Mouse (Mus musculus) Patski (cell line): ENCODE results near the gene 9530068E07Rik. TPM values are rescaled to one million over a fixed set of nuclear protein-coding genes. Genes with fewer than 3 reads are reported as not detected.
A peak's percentile ranks its signal among the peaks of the same experiment; 100 is the strongest.

Experiments
- ATAC-seq: fragments of 100-300 bp; one replicate; pipeline ENCODE4 v1.8.0; 2021
- CTCF ChIA-PET: fragments of 350-600 bp; sonication (Branson Sonifier 250); formaldehyde crosslinking; loops from one replicate; lab custom pipeline; 2022; ENCODE audit warnings: inconsistent platforms; lab: Charles Lee
- POLR2A ChIA-PET: fragments of 350-600 bp; sonication (Branson Sonifier 250); formaldehyde crosslinking; loops from one replicate; lab custom pipeline; 2022; ENCODE audit warnings: antibody characterized with exemption, inconsistent platforms; lab: Charles Lee
- DNase-seq: peaks from one replicate; pipeline ENCODE4 v3.0.0-alpha.2; 2011; ENCODE audit warnings: low read depth, low spot score
- H3K27me3 ChIP-seq: fragments of 371-371 bp; one replicate; pipeline ENCODE4 v1.5.1; 2021
- CTCF ChIP-seq: fragments of 100-300 bp; IDR thresholded peaks from one replicate; pipeline ENCODE4 v1.5.1; 2021
- in situ Hi-C: fragments of 300-500 bp; cut with MboI; formaldehyde crosslinking; loops from 3 replicates; pipeline ENCODE4 v1.11.1; 2018; ENCODE audit warnings: low pct_unique_long_range_greater_than_20kb, mixed read lengths
- polyA plus RNA-seq: library from polyadenylated mRNA; unstranded; gene quantifications from one replicate; pipeline ENCODE4 v1.2.3, GENCODE M21; 2021

The 9530068E07Rik gene
- polyA plus RNA-seq, 1 experiment from 2014 or later, result 254 TPM

DNA sequence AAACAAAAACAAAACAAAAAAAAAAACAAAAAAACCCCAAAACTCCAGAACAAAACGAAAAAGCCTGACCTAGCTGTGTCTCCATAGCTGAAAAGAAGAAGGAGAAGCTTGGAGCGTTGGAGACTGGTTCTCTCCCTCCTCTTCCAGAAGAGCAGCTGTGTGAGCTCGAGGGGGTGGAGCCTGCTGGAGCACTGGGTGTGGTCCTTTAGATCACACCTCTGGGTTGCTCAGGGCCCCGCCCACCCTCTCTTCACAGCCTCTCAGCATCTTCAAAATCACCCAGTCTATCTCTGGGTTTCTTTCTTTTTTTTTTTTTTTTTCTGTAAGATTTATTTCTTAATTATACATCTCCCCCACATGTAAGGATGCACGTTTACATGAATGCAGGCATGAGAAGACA, 23.0 kb downstream of the 9530068E07Rik start:
- TF ChIP-seq CTCF, result no peak
- DNase-seq, result no peak
- in situ Hi-C loops, result no loop called here
- ChIA-PET POLR2A (interaction anchor here (0.7 kb wide), 1 partner anchor 1046 kb away, joined by 4 read pairs; no protein-coding TSS in a partner anchor), CTCF (no interaction called here)
- H3K27me3 ChIP-seq, result peaks cover 4% of the 10 kb centered on the region
- ATAC-seq, result no peak

DNA sequence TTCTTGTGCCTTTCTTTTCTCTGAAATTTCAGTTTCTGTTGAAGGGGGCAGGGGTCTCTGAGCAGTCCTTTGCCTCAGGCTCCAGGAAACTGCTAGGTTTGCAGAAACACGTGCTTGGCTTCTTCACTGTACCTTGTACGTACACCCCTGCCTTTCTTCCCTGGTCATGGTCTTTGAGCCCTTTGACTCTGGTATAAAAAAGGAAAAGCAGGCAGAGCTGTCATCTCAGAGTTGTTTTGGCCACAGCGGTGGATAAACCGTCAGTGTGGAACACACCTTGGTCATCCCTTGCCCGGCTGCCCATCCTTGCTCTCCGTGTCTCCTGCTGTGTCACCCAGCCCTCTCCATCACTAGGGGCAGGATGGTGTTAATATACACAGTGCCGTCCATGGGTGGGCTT, 23.6 kb downstream of the 9530068E07Rik start:
- ChIA-PET POLR2A (interaction anchor here (0.8 kb wide), 1 partner anchor 43 kb away, joined by 3 read pairs; no protein-coding TSS in a partner anchor), CTCF (no interaction called here)
- in situ Hi-C loops, result loop anchor here (5.0 kb wide), 2 partner anchors 612 to 837 kb away; no protein-coding TSS in a partner anchor
- no peak for ATAC-seq
- H3K27me3 ChIP-seq, result peaks cover 4% of the 10 kb centered on the region
- no peak for DNase-seq
- no peak for TF ChIP-seq CTCF

DNA sequence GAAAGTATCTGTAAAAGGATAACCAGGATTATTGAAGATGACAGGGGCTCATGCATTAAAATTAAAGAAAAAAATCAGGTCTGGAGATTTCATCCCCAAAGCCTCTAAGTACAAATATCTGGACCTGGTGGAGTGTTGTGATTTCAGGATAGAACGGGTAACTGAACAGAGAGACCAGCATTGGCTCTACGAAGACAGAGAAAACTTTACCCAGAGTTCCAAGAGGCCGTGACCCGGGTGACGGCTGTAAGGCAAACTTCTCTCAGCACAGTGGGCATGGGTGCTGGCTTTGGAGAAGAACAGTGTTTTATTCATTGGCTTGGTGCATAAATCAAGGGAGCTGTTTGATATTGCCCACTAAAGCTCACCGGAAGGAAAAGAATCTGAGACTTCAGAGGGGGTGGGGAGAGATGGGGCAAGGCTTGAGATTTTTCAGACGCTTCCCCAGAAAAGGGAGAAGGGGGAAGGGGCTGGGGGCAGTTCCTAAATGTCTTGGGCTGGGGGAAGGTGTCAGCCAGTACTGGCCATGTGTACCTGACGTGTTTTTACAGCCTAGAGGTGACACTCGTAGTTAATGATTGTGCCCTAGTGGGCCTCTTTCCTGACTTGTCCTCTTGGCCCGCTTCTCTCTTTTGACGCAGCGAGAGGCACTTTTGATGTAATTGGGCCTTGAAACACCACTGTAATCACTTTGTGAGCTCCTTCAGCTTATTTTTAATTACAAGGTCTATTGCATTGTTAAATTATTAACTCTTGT, 24.2 kb downstream of the 9530068E07Rik start:
- CTCF ChIA-PET, result interaction anchor here (0.8 to 2.1 kb wide), 7 partner anchors 14 to 834 kb away, joined by 3 to 9 read pairs (median 3); no protein-coding TSS in a partner anchor
- no peak for TF ChIP-seq CTCF
- in situ Hi-C loops, result loop anchor here (5.0 kb wide), 2 partner anchors 612 to 837 kb away; no protein-coding TSS in a partner anchor
- POLR2A ChIA-PET, result interaction anchor here (0.6 to 0.8 kb wide), 2 partner anchors 42 to 613 kb away, joined by 3 read pairs; no protein-coding TSS in a partner anchor
- ATAC-seq (no peak), DNase-seq (no peak)
- H3K27me3 ChIP-seq, result peaks cover 4% of the 10 kb centered on the region

DNA sequence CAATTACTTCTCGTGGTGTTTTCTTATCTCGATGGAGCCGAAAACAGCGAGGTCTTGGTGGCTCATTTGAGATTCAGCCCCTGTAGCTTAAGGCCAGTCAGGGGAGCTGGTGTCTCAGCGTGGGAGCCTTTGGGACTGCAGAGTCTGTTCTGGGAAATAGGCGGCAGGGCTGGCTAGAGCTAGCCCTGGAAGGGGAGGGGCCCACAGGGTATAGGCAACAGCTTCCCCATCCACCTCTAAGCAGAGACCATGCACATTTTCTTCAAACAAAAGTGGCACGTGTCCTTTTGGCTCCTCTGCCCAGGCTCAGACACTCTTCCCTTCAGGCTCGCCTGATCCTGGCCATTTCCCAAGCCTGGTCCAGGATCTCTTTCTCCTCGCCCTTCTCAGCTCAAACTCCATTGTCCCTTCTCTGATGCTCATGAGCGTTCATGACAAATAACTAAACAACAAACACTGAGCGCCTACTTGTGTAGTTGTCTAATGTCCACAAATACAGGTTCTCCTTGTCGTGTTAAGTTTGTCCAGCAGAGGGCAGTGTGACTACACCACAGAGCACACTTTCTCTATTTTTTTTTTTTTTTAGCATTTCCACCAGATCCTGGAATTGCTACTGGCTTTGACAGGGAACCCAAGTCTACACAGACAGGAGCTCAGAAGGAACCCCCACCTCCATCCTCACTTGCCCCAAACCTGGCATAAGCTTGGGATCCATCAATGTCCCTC, 25.0 kb downstream of the 9530068E07Rik start:
- CTCF ChIA-PET, result interaction anchor here (0.8 to 2.1 kb wide), 9 partner anchors 11 to 834 kb away, joined by 3 to 9 read pairs (median 3); no protein-coding TSS in a partner anchor
- TF ChIP-seq CTCF, result peak; percentile 69
- DNase-seq (no peak), ATAC-seq (no peak)
- in situ Hi-C loops, result loop anchor here (5.0 kb wide), 2 partner anchors 611 to 836 kb away; no protein-coding TSS in a partner anchor
- H3K27me3 ChIP-seq, result peaks cover 4% of the 10 kb centered on the region
- POLR2A ChIA-PET, result interaction anchor here (0.6 kb wide), 1 partner anchor 613 kb away, joined by 3 read pairs; no protein-coding TSS in a partner anchor

DNA sequence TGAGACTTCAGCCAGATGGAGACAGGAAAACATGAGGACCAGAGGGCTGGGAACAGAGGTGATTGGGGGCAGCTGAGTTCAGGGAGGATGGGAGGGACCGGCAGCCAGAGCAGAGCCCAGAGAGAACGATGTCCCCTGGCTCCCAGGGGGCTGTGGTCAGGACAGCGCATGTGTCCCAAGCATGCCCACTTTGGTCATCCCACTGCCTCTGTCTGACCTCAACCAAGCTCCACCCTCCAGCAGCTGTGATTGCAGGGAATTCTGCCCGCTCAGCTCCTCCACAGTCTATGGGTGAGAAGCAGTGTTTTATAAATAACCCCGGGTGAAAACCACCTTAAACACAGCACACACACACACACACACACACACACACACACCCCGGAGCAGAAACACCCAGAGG, 33.2 kb downstream of the 9530068E07Rik start:
- DNase-seq (no peak), ATAC-seq (no peak)
- CTCF ChIA-PET, result no interaction called here
- POLR2A ChIA-PET, result no interaction called here
- TF ChIP-seq CTCF, result no peak
- in situ Hi-C loops, result no loop called here
- H3K27me3 ChIP-seq, result no peaks in the 10 kb centered on the region

DNA sequence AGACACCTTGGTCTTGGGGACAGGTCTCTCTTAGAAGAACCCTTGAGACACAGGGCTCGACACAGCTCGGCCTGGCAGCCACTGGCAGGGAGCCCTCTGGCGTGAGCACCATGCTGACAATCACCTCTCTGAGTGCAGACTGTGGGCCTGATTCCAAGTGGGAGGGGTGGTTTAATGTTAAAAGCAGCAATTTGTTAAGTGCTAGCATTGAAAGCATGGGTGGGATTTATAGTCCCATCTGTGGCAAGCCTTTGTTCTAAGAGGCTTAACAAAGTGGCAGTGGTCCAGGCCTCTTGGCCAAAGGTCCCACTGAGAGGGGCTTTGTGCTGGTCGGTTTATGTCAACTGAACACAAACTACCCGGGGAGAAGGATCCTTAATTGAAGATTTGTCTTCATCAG, 35.4 kb downstream of the 9530068E07Rik start:
- ATAC-seq, result no peak
- no peak for DNase-seq
- peaks cover 2% of the 10 kb centered on the region for H3K27me3 ChIP-seq
- in situ Hi-C loops, result loop anchor here (10.0 kb wide), 1 partner anchor 193 kb away; no protein-coding TSS in a partner anchor
- ChIA-PET POLR2A (no interaction called here), CTCF (interaction anchor here (1.5 kb wide), 1 partner anchor 10 kb away, joined by 3 read pairs; no protein-coding TSS in a partner anchor)
- no peak for TF ChIP-seq CTCF

DNA sequence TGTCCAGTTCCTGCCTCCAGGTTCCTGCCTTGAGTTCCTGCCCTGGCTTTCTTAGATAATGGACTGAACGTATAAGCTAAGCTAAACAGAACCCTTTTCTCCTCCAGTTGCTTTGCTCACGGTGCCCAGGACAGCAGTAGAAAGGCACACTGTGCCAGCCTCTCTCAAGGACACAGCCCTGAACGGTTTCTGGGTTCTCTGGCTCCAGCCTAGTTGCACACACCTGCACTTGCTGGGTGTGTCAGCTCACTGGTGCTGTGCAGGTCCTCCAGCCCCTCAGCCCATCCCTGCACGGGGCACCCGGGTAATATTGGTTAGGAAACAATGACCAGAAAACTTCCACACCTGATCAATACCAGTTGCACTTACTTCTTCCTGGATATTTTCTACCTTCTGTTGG, 35.9 kb downstream of the 9530068E07Rik start:
- ATAC-seq (no peak), DNase-seq (no peak)
- in situ Hi-C loops, result loop anchor here (10.0 kb wide), 1 partner anchor 193 kb away; no protein-coding TSS in a partner anchor
- no peak for TF ChIP-seq CTCF
- H3K27me3 ChIP-seq, result peaks cover 6% of the 10 kb centered on the region
- POLR2A ChIA-PET, result no interaction called here
- CTCF ChIA-PET, result interaction anchor here (1.5 kb wide), 1 partner anchor 10 kb away, joined by 3 read pairs; no protein-coding TSS in a partner anchor

DNA sequence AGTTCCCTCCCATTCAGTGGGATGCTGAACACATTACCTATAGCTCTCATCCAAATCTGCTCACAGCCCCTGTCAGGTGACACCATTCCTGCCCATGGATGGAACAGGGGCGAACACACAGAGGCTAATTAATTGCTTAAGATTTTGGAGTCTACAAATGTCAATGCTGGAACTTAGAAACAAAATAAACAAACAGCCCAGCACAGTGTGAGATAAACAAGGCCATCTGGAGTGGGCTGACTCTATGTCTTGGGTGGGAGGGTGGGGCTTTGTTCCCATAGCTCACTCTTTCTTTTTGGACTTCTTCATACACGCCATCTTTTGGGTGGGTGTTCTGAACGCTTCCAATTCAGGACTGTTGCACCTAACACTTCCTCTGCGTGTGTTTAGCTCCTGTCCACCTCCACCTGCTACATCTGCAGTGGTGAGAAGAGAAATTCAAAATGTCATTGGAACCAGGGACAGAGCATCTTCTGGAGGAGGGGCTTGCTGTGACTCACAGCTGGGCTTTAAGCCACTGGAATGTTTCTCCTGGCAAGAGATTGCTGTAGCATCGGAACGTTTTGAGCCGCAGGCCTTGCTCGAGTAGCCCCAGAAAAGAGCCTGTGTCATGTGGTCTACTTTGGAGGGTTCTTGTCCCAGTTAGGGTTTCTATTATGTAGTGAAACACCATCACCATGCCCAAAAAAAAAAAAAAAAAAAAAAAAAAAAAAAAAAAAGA, 37.0 kb downstream of the 9530068E07Rik start:
- ATAC-seq, result peak; percentile 58
- POLR2A ChIA-PET, result interaction anchor here (0.7 kb wide), 1 partner anchor 19 kb away, joined by 5 read pairs; no protein-coding TSS in a partner anchor
- no peak for TF ChIP-seq CTCF

DNA sequence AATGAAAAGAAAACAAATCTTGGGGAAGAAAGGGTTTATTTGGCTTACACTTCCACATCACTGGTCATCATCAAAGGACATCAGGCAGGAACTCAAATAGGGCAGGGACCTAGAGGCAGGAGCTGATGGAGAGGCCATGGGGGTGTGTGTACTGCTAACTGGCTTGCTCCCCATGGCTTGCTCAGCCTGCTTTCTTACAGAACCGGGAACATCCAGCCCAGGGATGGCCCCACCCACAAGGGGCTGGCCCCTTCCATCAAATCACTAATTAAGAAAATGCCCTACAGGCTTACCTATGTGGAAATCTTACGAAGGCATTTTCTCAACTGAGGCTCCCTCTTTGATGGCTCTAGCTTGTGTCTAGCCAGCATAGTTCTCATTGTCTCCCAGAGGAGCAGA, 37.6 kb downstream of the 9530068E07Rik start:
- H3K27me3 ChIP-seq, result peaks cover 6% of the 10 kb centered on the region
- ChIA-PET CTCF (no interaction called here), POLR2A (interaction anchor here (0.7 kb wide), 1 partner anchor 18 kb away, joined by 5 read pairs; no protein-coding TSS in a partner anchor)
- no peak for TF ChIP-seq CTCF
- in situ Hi-C loops, result loop anchor here (10.0 kb wide), 1 partner anchor 191 kb away; no protein-coding TSS in a partner anchor
- ATAC-seq (no peak), DNase-seq (no peak)

More for the DNA sequence above, 37.0 kb downstream of the 9530068E07Rik start:
- CTCF ChIA-PET, result interaction anchor here (1.5 kb wide), 1 partner anchor 11 kb away, joined by 3 read pairs; no protein-coding TSS in a partner anchor
- in situ Hi-C loops, result loop anchor here (10.0 kb wide), 1 partner anchor 192 kb away; no protein-coding TSS in a partner anchor
- peaks cover 6% of the 10 kb centered on the region for H3K27me3 ChIP-seq
- DNase-seq, result no peak
